Mouse (Mus musculus) lung, adult 18-20 months (tissue): ENCODE data around the gene Gpc2.

Experiments used
- DNase-seq, 2 experiments: peaks; one replicate each; pipeline ENCODE4 v3.0.0; 2022; ENCODE audit warnings: mixed read lengths in 2 of 2

Gpc2 gene

DNA sequence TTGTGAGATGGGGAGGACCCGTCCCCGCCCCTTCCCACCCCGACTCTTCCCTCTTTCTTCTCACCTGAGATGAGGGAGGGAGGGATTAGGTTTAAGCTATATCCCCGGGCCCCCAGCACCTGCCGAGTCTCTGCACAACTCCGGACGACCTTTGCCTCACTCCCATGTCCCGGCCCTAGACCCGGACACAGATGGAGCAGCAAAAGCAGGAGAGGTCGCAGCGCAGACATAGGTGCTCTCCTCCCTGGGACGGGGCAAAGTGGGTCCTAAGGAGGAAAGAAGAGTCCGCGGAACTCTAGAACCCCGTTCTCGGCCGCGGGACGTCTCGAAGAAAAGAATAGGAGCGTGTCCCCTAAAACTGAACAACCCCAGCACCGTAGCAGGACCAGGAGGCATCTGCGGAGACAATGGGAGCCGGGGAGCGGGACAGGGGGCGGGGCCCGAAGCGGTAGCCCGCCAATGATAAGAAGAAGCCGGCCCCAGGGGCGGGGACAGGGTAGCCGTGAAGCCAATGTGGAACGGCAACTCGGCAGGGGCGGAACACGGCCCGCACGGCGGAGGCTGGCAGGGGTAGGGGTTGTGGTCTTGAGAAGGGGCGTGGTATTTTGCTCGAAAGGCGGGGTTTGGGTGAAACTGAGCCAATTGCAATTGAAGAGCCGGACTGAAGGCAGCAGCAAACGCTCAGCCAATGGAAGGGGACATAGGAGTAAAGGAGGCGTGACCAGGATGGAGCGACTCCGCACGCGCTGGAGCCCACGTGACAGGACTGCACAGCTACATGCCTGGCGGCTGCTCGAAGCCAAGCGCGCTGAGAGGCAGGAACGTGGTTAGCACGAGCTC, at the start of gene Gpc2, which contains the start of the genes Gm43720 and Stag3:
Gene Gpc2 (minus strand): TSS at position 421 of the 840 bp plus-strand sequence.
Gene Gm43720 (minus strand): TSS at position 374 of the 840 bp plus-strand sequence.
Gene Stag3 (plus strand): TSS at position 656 of the 840 bp plus-strand sequence.
- DNase-seq, result peak; percentile 85 to 87

DNA sequence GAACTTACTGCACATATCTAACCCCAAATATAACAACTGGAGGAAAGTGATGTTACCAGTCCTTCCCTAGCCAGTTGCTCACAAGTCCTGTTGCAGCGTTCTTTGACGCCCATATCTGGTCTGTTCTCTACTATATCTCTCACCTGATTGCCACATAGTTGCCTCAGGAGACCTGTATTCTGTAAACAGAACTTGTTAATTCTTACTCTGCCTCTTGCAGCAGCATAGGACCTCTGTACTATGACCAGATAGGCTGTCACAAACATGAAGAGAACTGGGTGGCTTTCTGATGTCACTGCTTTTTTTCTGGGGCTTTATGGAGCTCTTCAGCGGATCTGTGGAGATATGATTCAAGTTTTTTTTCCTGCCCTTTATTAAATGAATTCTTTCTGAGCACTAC, 33.0 kb upstream of the Gpc2 start:
- no peak for DNase-seq

DNA sequence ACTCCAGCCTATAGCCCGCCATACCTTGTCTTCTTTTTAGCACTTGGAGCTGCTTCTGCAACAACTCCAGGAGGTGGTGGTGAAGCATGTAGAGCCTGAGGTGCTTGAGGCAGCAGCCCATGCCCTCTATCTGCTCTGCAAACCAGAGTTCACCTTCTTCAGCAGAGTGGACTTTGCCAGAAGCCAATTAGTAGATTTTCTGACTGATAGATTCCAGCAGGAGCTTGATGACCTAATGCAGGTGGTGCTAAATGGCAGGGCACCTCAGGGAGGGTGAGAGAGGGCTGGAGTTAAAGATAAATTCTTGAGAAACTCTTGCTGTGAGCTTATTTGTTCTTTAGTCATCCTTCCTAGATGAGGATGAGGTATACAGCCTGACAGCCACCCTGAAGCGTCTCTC, 19.8 kb upstream of the Gpc2 start:
- DNase-seq, result no peak

DNA sequence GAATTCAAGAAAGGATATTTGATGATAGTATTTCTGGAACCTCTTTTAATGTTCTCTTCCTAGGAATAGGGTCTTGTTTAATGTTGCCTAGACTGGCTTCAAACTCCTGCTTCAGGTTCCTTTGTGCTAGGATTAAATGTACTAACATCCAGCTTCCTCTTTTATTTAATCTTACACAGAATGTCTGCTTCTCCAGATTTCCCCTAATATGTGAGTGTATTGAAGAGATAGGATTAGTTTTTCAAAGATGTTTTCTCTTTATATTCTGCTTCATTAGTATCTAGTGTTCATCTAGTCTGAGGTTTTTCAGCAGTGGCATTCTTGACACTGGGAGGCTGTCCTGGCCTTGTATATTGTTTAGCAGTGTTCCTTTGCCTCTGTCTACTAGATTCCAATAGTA, 14.4 kb upstream of the Gpc2 start:
- no peak for DNase-seq

DNA sequence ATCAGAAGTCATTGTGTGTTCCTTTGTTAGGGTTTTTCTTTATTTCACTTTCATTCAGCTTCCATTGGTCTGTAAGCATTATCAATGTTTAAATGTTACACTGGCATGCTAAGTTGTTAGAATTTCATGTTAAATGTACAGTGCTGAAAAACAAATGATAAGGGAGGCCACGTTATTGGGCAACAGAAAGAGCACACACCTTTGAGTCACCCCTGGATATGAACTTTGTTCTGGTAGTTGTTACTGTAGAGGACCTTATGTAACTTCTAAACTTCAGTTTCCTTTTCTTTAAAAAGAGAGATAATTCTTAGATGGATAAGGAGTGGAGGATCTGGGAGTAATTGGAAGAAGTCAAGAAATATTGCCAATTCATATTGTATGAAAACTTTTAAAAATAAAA, 11.8 kb upstream of the Gpc2 start:
- no peak for DNase-seq

DNA sequence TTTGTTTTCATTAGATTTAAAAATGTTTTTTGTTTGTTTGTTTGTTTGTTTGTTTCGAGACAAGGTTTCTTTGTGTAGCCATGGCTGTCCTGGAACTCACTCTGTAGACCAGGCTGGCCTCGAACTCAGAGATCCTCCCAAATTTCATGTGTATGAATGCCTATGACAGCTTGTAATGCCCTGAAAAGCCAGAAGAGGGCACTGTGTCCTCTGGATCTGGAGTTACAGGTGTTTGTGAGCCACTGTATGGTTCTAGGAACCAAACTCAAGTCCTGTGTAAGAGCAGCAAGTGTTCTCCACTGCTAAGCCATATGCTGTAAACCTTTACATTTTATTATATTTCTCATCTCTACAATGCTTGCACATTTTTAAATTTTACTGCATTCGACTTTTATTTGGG, 8.1 kb upstream of the Gpc2 start:
- DNase-seq, result no peak

DNA sequence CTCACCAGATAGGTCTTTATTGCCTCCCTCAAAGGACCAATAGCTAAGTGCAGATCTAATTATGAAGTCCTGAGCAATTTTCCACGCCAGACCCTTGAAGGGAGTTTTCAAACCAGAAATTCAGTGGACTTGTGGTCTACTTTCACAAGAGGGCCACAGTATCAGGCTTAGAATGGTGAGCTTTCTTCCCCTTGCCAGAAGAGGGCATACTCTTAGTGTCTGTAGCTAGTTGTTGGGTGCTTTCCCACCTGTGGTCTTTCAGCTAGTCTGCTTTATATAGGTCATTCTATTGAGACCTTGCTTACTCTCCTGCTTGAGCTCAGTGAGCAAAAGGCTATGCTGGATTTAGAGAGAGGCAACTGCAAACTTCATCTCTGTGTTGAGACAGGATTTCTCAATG, 3.7 kb upstream of the Gpc2 start:
- DNase-seq, result no peak

DNA sequence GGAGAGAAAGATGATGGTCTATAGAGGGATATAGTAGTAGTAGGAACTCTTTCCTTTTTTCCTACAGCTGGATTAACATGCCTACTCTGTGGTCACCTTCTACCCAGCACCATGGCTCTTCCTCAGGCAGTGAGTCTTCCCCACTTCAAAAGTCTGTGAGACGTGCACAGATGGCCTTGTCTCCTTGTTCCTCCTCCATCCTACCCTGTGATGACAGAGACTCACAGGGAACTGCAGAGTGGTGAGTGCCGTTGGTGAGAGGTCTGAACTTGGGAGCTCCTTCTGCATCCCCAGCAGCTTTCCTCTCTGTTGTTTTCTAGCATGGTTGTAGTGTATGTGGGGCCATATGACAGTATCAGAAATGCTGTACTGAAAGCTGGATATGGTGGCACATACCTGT, 2.0 kb upstream of the Gpc2 start:
- no peak for DNase-seq

DNA sequence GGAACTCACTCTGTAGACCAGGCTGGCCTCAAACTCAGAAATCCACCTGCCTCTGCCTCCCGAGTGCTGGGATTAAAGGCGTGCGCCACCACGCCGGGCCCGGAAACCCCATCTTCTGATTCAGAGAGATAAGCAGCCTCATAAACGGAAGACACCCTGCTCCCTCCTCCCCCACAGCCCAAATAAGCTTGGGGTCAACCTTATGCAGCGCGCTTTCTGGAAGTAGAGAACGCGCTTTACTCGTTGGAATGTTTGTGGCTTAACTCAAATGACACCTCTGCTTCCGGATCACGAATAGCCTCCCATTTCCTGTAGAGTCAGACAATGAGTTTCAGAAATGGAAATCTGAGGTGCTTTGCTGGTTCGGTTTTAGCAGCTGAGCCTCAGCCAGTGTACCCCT, 1.0 kb upstream of the Gpc2 start:
- DNase-seq, result no peak

DNA sequence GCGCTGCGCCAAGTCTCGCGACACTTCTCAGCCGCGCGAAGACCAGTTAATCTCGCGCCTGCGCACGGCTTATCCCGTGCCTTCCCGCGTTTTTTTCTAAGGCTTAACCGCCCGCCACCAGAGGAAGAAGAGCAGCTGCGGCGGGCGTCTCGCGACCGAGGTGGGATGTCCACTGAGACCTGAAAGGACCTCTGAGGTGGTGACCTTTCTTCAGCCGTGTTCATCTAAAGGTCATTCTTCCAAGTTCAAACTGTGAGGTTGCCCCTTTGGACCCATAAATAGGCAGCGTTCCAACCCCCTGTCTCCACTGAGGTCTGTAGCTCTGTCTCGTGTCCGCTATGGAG, 592 bp upstream of the Gpc2 start:
- DNase-seq, result no peak

DNA sequence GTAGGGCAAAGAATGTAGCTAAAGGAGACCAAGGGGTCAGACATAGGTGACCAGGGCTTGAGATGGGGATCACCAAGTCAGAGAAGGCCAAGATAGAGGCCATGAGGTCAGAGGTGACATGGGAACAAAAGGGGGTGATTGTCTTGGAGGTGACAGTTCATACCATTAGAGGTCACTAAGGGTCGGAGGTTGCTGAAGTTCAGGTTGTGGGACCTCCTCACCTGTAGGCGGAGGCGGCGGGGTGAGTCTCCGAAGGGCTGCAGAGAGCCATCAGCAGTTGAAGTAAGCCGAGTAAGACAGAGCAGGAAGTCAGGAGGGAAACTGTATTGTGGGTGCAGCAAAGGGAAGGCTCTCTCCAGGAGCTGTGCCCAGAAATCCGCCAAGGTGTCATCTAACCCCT, 1.8 kb downstream of the Gpc2 start:
- DNase-seq, result no peak

DNA sequence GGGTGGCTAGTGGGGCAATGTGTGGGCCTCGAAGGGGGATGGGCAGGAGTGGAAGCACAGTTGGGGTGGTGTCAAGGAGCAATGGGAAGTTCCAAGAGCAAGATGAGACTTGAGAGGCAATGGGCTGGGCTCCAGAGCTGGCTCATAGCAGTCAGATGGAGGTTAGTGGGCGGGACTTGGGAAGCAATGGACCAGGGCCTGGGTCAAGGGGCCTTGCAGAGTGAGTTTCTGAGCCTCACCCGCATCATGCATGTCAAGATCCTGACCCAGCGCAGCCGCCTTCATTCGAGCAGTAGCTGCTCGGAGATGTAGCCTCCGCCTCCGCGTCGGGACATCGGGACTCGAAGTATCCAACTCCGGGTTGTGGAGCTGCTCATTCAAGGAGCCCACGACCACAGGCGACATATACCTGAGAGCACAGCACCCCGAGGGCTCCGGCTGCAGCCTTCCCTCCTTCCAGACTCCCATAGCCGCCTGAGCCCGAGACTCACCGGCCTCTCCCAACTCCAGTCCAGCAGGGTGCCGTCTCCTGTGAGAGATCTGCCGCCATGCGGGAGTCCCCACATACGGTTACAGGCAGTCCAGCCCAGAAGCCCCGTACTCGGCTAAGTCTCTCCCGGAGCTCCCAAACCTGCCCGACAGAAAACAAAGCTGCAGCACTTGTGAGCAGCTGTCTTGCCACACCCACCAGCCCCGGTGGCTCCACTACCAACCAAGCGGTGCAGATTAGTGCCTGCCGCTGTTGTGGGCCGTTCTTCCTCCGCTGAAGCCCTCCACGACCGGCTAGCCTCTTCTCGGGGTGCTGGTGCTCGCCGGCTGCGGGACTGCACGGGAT, 4.4 kb downstream of the Gpc2 start:
- no peak for DNase-seq

DNA sequence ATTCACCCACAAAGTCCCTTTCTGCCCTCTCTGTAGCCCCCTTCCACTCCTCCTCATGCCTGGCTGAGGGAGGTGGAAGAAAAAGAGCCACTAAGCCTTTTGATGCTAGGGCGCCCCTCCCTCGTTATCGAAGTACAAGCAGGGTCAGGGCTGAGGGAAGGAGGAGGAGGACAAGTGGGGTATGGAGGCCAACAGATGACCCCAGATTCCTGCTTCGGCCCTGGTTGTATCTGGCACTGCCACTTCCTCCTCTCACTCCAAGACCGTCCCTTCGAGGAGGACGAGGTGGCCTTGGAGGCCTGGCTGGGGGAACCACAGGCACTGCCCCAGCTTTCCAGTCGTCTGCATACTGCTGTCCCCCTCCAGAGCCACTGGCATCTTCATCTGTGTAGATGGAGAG, 5.6 kb downstream of the Gpc2 start:
- no peak for DNase-seq

DNA sequence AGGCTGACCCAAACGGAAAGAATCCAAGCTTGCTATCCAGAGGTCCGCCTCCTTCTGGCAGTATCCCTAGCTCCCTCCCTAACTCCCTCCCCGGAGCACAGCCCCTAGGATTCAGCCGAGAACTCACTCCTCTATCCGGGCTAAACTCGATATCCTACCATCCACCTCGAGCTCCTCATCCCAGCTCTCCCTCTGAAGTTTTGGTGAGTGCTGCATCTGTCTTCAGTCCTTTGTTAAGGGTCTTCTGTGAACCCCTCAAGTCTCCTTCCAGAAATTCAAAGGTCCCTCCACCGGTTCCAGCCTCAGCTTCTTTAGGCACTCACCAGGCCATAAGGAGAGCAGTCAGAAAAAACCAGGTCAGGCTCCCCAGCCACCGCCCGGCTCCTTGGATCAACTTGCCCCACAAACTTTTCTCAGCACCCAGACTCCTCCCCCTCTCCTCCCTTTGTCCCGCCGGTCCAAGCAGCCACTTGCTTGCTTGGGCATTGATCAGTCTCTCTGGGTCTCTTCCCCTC, 7.3 kb downstream of the Gpc2 start, which contains the start of gene Gal3st4:
Gene Gal3st4 (minus strand): TSS at position 432 of the 515 bp plus-strand sequence.
- DNase-seq, result no peak

DNA sequence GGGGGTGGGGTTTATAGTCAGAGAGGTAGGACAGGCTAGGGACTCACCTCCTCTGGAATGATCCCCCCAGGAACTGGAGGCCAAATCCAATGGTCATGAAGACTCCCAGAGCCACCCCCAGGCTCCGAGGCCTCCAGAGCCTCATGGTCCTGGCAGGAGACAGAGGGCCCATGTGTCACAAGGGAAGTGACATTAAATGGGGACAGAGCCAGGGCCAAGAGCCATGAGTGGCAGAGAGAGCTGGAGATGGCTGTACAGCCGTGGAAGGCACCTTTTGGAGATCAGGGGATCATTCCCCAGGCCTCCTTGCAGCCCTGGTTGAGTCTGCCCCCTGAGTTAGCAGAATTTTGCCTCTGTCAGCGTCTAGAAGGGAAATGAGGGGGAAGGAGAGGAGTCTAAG, 8.6 kb downstream of the Gpc2 start:
- DNase-seq, result no peak

DNA sequence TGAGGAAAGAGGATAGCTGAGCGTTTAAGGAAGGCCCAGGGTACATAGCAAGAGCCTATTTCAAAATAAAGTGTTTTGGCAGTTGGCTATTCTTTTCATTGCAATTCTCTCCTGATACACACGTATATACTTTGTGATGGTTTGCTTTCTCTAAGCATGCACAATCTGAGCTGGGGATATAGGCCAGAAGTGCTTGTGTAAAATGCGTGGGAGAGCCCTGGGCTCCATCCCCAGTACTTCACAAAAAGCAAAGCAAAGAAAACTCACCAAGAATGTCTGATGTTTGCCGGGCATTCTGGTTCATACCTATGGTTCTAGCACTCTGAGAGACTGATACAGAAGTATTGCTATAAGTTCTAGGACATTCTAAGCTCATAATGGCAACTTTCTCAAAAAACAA, 10.8 kb downstream of the Gpc2 start:
- no peak for DNase-seq

DNA sequence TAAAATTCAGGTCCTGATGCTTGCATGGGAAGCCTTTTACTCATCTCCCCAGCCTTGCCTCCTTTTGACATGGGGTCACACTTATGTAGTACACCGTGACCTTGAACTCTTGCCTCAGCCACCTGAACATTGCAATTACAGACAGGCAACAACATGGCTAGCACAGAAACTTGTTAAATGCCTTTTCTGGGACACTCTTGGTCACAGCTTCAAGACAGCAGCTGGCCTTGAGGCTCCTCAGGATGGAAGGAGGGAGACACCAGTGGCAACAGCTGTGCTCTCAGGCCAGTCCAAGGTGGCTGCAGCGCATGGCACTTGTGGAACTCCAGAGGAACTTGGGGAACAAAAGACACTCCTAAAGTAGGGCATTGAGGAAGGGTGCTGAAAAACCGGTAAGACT, 12.7 kb downstream of the Gpc2 start:
- no peak for DNase-seq

DNA sequence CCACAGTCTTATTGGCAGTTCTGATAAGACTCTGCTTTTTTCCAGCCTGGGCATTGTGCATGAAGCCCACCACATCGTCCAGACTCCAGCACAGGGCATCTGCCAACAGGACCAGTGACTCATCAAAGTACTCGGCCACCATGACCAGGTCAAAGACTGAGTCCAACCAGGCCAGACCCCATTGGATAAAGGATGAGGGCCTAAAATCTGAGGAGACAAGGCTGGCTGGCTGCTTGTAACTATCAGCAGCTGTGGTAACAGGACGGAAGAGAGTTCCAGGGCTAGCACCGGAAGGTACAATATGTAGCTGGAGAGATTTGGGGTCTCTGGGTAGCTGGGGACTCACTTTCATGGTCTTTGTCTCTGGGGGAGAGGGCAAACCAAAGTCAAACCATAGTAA, 14.1 kb downstream of the Gpc2 start:
- no peak for DNase-seq

DNA sequence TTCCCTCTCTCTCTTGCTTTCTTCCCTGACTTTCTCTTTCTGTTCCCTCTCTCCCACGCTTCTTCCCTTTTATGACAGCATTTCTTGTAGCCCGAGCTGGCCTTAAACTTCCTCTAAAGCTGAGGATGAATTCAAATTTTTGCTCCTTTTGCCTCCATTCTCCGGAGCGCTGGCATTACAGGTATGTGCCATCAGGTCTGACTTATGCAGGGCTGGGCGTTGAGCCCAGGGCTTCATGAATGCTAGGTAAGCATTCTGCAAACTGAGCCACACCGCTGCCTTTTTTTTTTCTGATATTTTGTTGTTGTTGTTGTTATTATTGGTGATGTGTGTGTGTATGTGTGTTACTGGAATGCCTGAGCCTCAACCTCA, 15.6 kb downstream of the Gpc2 start:
- DNase-seq, result no peak

DNA sequence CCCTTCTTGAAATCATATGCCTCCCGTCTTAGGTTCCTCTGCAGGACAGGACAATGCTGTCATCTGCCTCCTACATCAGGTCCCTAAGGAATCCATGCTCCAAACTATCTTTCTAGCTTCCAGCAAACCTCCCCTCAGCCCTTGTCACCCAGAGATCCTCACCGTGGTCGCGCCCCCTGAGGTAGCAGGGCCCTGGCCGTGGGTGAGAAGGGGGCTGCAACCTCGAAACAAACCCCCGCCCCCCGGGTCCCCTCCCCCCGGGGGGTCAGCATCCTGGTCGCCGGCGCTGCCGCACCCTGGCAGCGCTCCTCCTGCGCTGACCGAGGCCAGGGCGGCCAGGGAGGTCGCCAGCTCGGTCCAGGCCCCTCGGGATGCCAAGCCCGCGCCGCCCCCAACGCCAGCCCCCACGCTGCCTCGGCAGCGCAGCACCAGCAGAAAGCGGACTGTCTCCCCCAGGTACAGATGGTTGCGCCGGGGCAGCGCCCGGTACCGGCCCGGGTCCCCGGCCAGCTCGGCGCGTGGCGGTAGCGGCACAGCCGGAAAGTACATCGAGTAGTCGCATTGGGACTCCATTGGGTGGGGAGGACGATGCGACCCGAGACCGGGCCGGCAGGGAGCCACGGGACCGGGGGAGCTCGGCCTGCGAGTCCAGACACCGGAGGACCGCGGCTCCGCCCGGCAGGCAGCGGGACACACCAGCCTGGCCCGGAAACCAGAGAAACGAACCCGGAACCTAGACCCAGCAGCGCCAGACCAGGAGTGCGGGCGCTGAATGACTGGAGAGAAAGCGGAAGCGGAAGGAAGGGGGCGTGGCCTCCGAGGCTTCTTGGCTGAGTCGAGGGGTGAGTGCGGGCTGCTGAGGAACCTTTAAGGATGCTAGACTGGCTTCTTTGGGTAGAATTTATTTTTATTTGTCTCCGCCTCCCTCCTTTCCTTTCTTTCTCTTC, 16.3 kb downstream of the Gpc2 start, which contains the start of gene BC037034:
Gene BC037034 (minus strand): TSS at position 774 of the 947 bp plus-strand sequence.
- DNase-seq, result peak; percentile 92 to 94

DNA sequence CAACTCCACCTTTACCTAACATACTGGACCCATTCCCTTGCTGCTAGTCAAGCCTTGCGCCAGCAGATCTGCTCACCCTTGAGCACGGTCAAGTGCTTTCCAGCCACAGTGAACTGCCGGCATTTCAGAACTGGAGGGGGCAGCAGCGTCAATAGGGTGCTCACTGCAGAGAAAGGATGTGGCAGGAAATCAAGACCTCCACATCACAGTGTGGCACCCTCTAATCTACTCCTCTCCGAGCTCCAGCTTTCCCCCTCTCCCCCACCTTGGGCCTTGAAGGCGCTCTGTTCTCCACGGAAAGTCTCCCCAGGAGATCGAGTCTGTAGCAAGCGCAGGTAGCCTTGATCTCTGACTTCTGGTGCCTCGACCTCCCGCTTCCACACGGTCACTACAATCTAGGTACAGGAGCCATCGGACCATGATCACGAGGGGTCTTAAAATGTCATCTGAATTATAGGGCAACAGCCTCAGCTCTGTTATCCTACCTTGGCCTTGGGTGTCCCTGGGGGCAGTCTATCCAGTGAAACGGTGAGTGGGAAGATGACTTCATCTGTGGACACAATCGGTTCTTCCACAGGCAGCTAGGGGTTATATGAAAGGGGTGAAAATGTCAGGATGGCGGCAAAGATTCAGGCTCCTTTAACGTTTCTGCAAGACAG, 17.1 kb downstream of the Gpc2 start:
- no peak for DNase-seq

DNA sequence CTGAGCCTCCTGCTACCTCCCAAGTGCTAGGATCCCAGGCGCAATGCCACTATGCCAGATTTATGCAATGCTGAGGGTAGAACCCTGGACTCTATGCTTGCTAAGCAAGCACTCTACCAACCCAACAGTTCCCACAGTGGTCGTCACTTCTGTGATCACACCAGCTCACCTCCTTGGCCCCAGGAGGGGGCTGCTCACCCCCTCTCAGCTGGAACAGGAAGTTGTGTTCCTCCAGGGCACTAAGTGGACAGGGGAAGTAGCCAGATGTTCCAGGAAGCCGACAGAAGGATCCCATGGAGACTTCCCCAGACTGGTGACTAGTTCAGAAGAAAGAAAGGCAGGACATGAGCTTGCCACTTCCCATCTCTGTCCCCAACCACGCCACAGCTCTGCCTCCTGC, 17.8 kb downstream of the Gpc2 start:
- no peak for DNase-seq
